Mouse (Mus musculus): ENCODE data around the gene Raet1e. TPM values are rescaled to one million over a fixed set of nuclear protein-coding genes. Genes with fewer than 3 reads are reported as not detected.
"Not testable (repeated sequence)": the region's sequence is repeated elsewhere in the genome, so short reads cannot be mapped to it uniquely, and the experiment has no call there.

The Raet1e gene
- total and polyA plus RNA-seq, 3 experiments = 0.03 to 0.27 TPM; not detected in 1

- not testable (repeated sequence) for H3K4me1 ChIP-seq (ENCODE audit: insufficient read depth, low read depth, low read length); H3K27me3 ChIP-seq (ENCODE audit: insufficient read depth, low read length); H3K9me3 ChIP-seq (replicated peaks); DNase-seq (ENCODE audit: low spot score); H3K4me3 ChIP-seq (ENCODE audit: low read depth, low read length); ATAC-seq (ENCODE audit: extremely low read depth, insufficient number of reproducible peaks, low FRiP score, poor library complexity, severe bottlenecking); H3K36me3 ChIP-seq (replicated peaks)
Observed at GRCm38 (mm10) chr10:22357373-22357772, 199.0 kb downstream of the Raet1e start.

- not testable (repeated sequence) for H3K36me3 ChIP-seq (replicated peaks); H3K27me3 ChIP-seq (ENCODE audit: insufficient read depth, low read length); ATAC-seq (ENCODE audit: extremely low read depth, insufficient number of reproducible peaks, low FRiP score, poor library complexity, severe bottlenecking); H3K9me3 ChIP-seq (replicated peaks); H3K4me1 ChIP-seq (ENCODE audit: insufficient read depth, low read depth, low read length); DNase-seq (ENCODE audit: low spot score); H3K4me3 ChIP-seq (ENCODE audit: low read depth, low read length)
Observed at GRCm38 (mm10) chr10:22360252-22360651, 201.9 kb downstream of the Raet1e start, which contains the start of gene Raet1d. Raet1d (plus strand) TSS chr10:22360552.

- not testable (repeated sequence) for H3K9me3 ChIP-seq (replicated peaks); H3K27me3 ChIP-seq (ENCODE audit: insufficient read depth, low read length); DNase-seq (ENCODE audit: low spot score); H3K36me3 ChIP-seq (replicated peaks); H3K4me3 ChIP-seq (ENCODE audit: low read depth, low read length); ATAC-seq (ENCODE audit: extremely low read depth, insufficient number of reproducible peaks, low FRiP score, poor library complexity, severe bottlenecking); H3K4me1 ChIP-seq (ENCODE audit: insufficient read depth, low read depth, low read length)
Observed at GRCm38 (mm10) chr10:22360957-22361356, 202.6 kb downstream of the Raet1e start.

- DNase-seq (ENCODE audit: low spot score); H3K9me3 ChIP-seq (replicated peaks); ATAC-seq (ENCODE audit: extremely low read depth, insufficient number of reproducible peaks, low FRiP score, poor library complexity, severe bottlenecking); H3K36me3 ChIP-seq (replicated peaks); H3K4me3 ChIP-seq (ENCODE audit: low read depth, low read length); H3K4me1 ChIP-seq (ENCODE audit: insufficient read depth, low read depth, low read length); H3K27me3 ChIP-seq (ENCODE audit: insufficient read depth, low read length): not testable (repeated sequence)
Observed at GRCm38 (mm10) chr10:22361415-22362352, 203.3 kb downstream of the Raet1e start.

- H3K4me3 ChIP-seq (ENCODE audit: low read depth, low read length); H3K36me3 ChIP-seq (replicated peaks); ATAC-seq (ENCODE audit: extremely low read depth, insufficient number of reproducible peaks, low FRiP score, poor library complexity, severe bottlenecking); H3K9me3 ChIP-seq (replicated peaks); DNase-seq (ENCODE audit: low spot score); H3K4me1 ChIP-seq (ENCODE audit: insufficient read depth, low read depth, low read length); H3K27me3 ChIP-seq (ENCODE audit: insufficient read depth, low read length): not testable (repeated sequence)
Observed at GRCm38 (mm10) chr10:22362466-22362865, 204.1 kb downstream of the Raet1e start.

GRCm38 (mm10) chr10:22364915-22365314, 206.5 kb downstream of the Raet1e start:
- not testable (repeated sequence) for H3K4me3 ChIP-seq (ENCODE audit: low read depth, low read length); H3K4me1 ChIP-seq (ENCODE audit: insufficient read depth, low read depth, low read length); H3K27me3 ChIP-seq (ENCODE audit: insufficient read depth, low read length); DNase-seq (ENCODE audit: low spot score); ATAC-seq (ENCODE audit: extremely low read depth, insufficient number of reproducible peaks, low FRiP score, poor library complexity, severe bottlenecking); H3K9me3 ChIP-seq (replicated peaks); H3K36me3 ChIP-seq (replicated peaks)

GRCm38 (mm10) chr10:22381226-22381625, 222.9 kb downstream of the Raet1e start:
- not testable (repeated sequence) for H3K27me3 ChIP-seq (ENCODE audit: insufficient read depth, low read length); H3K9me3 ChIP-seq (replicated peaks); H3K36me3 ChIP-seq (replicated peaks); ATAC-seq (ENCODE audit: extremely low read depth, insufficient number of reproducible peaks, low FRiP score, poor library complexity, severe bottlenecking); H3K4me1 ChIP-seq (ENCODE audit: insufficient read depth, low read depth, low read length); H3K4me3 ChIP-seq (ENCODE audit: low read depth, low read length); DNase-seq (ENCODE audit: low spot score)

- not testable (repeated sequence) for H3K27me3 ChIP-seq (ENCODE audit: insufficient read depth, low read length); H3K36me3 ChIP-seq (replicated peaks); ATAC-seq (ENCODE audit: extremely low read depth, insufficient number of reproducible peaks, low FRiP score, poor library complexity, severe bottlenecking); H3K9me3 ChIP-seq (replicated peaks); H3K4me1 ChIP-seq (ENCODE audit: insufficient read depth, low read depth, low read length); DNase-seq (ENCODE audit: low spot score); H3K4me3 ChIP-seq (ENCODE audit: low read depth, low read length)
Observed at GRCm38 (mm10) chr10:22390146-22390545, 231.8 kb downstream of the Raet1e start.

GRCm38 (mm10) chr10:22391616-22392015, 233.2 kb downstream of the Raet1e start:
- not testable (repeated sequence) for H3K9me3 ChIP-seq (replicated peaks); H3K4me3 ChIP-seq (ENCODE audit: low read depth, low read length); H3K36me3 ChIP-seq (replicated peaks); DNase-seq (ENCODE audit: low spot score); ATAC-seq (ENCODE audit: extremely low read depth, insufficient number of reproducible peaks, low FRiP score, poor library complexity, severe bottlenecking); H3K4me1 ChIP-seq (ENCODE audit: insufficient read depth, low read depth, low read length); H3K27me3 ChIP-seq (ENCODE audit: insufficient read depth, low read length)

- H3K36me3 ChIP-seq (replicated peaks); H3K9me3 ChIP-seq (replicated peaks): not testable (repeated sequence)
- ATAC-seq (ENCODE audit: extremely low read depth, insufficient number of reproducible peaks, low FRiP score, poor library complexity, severe bottlenecking) = peak; percentile 28; the same call in 1 of the 2 replicates
Observed at GRCm38 (mm10) chr10:22393028-22393824, 234.9 kb downstream of the Raet1e start.

GRCm38 (mm10) chr10:22396680-22397079, 238.3 kb downstream of the Raet1e start:
- H3K27me3 ChIP-seq (ENCODE audit: insufficient read depth, low read length); H3K4me1 ChIP-seq (ENCODE audit: insufficient read depth, low read depth, low read length); H3K36me3 ChIP-seq (replicated peaks); DNase-seq (ENCODE audit: low spot score); H3K4me3 ChIP-seq (ENCODE audit: low read depth, low read length); ATAC-seq (ENCODE audit: extremely low read depth, insufficient number of reproducible peaks, low FRiP score, poor library complexity, severe bottlenecking); H3K9me3 ChIP-seq (replicated peaks): not testable (repeated sequence)

More at GRCm38 (mm10) chr10:22393028-22393824, 234.9 kb downstream of the Raet1e start:
- not testable (repeated sequence) for H3K27me3 ChIP-seq (ENCODE audit: insufficient read depth, low read length); H3K4me3 ChIP-seq (ENCODE audit: low read depth, low read length); DNase-seq (ENCODE audit: low spot score); H3K4me1 ChIP-seq (ENCODE audit: insufficient read depth, low read depth, low read length)
